Mouse (Mus musculus) neural tube, embryonic 14.5 days (tissue): Measurements from ENCODE around the gene Fbn1. TPM values are rescaled to one million over a fixed set of nuclear protein-coding genes. Genes with fewer than 3 reads are reported as not detected.

ENCODE experiments used
- ATAC-seq: fragments of 200-750 bp; cut with Nextera tagmentation; 2 replicates; pipeline ENCODE4 v1.8.0; 2017; ENCODE audit warnings: low read depth, mild to moderate bottlenecking, moderate TSS enrichment, moderate library complexity
- H3K27ac ChIP-seq: fragments of 300-500 bp; sonication (generic); 2 replicates; pipeline ENCODE4 v1.5.1; 2014; ENCODE audit warnings: low read depth, mild to moderate bottlenecking, control low read depth, low read length, moderate library complexity, mixed read lengths
- H3K27me3 ChIP-seq: fragments of 300-500 bp; sonication (generic); 2 replicates; pipeline ENCODE4 v1.6.1; 2014; ENCODE audit warnings: low read length; ENCODE audit not compliant: control insufficient read depth, insufficient read depth
- H3K36me3 ChIP-seq: fragments of 300-500 bp; sonication (generic); 2 replicates; pipeline ENCODE4 v1.6.1; 2014; ENCODE audit warnings: low read length, mixed read lengths; ENCODE audit not compliant: control insufficient read depth, insufficient read depth
- H3K4me1 ChIP-seq: fragments of 300-500 bp; sonication (generic); 2 replicates; pipeline ENCODE4 v1.6.1; 2014; ENCODE audit warnings: low read length; ENCODE audit not compliant: control insufficient read depth, insufficient read depth
- H3K4me2 ChIP-seq: fragments of 300-500 bp; sonication (generic); 2 replicates; pipeline ENCODE4 v1.6.1; 2014; ENCODE audit warnings: mild to moderate bottlenecking, low read depth, low read length, control low read depth
- H3K4me3 ChIP-seq: fragments of 300-500 bp; sonication (generic); 2 replicates; pipeline ENCODE4 v1.5.1; 2014; ENCODE audit warnings: low read depth, low read length, control low read depth, mixed read lengths
- H3K9ac ChIP-seq: fragments of 300-500 bp; sonication (generic); replicated peaks from 2 replicates; pipeline ENCODE4 v1.6.1; 2014; ENCODE audit warnings: low read depth, mild to moderate bottlenecking, control low read depth, low read length, mixed read lengths
- H3K9me3 ChIP-seq: fragments of 300-500 bp; sonication (generic); 2 replicates; pipeline ENCODE4 v1.6.1; 2016; ENCODE audit warnings: low read length; ENCODE audit not compliant: control insufficient read depth
- WGBS: fragments of 180-500 bp; shearing (Covaris S2); extraction: QIAGEN DNeasy Blood & Tissue Kit; methylation state at CpG from one replicate; pipeline ENCODE4 v1.1.7; 2014; 5-methylcytosine and 5-hydroxymethylcytosine counted together
- polyA plus RNA-seq: library from polyadenylated mRNA; unstranded; fragments of >200 nt; fragmentation: Nextera tagmentation; extraction: Ambion mirVana; gene quantifications from 2 replicates; pipeline ENCODE4 v1.2.1, GENCODE M21; 2014

Fbn1 gene
- polyA plus RNA-seq, 1 experiment from 2014 or later = 1.8 TPM

- WGBS = 65% methylated on average over 2 of the region's 2 CpGs
- Histone ChIP-seq H3K36me3 (0 out of 2 replicates have a peak, but pooled peaks cover 12% of the 10 kb centered on the region), H3K4me3 (no peak overlapping the region), H3K4me2 (no peak overlapping the region), H3K27me3 (no peaks in the 10 kb centered on the region), H3K9ac (no peak overlapping the region), H3K27ac (no peak overlapping the region), H3K4me1 (peaks cover 7% of the 10 kb centered on the region; the same call in 1 of the 2 replicates), H3K9me3 (no peaks in the 10 kb centered on the region)
- ATAC-seq = no peak
Observed at GRCm38 (mm10) chr2:125252275-125252674, 255.5 kb downstream of the Fbn1 start.

- no peak for ATAC-seq
- 0 out of 2 replicates have a peak, but pooled peaks cover 8% of the 10 kb centered on the region for H3K36me3 ChIP-seq
- H3K9ac ChIP-seq = no peak overlapping the region
- H3K27me3 ChIP-seq = no peaks in the 10 kb centered on the region
- H3K27ac ChIP-seq = no peak overlapping the region
- H3K4me1 ChIP-seq = peaks cover 7% of the 10 kb centered on the region; the same call in 1 of the 2 replicates
- 89% methylated on average over 4 of the region's 4 CpGs for WGBS
- no peak overlapping the region for H3K4me2 ChIP-seq
- H3K9me3 ChIP-seq = no peaks in the 10 kb centered on the region
- H3K4me3 ChIP-seq = no peak overlapping the region
Observed at GRCm38 (mm10) chr2:125251781-125252180, 256.0 kb downstream of the Fbn1 start.

Other genes with a start within 250 kb of the Fbn1 start
- gene Gm9913, start 2.9 kb downstream of the Fbn1 start, polyA plus RNA-seq = 0.11 and 0.17 TPM in 2 replicates
- 3.0 and 3.1 TPM in 2 replicates for gene Cep152, start 117.1 kb upstream of the Fbn1 start, polyA plus RNA-seq
- 524 and 526 TPM in 2 replicates for gene Eid1, start 165.1 kb upstream of the Fbn1 start, polyA plus RNA-seq
- 3.1 and 4.6 TPM in 2 replicates for gene Shc4, start 216.2 kb upstream of the Fbn1 start, polyA plus RNA-seq